Mouse (Mus musculus) heart, postnatal 10 days (tissue): ENCODE results near the gene Lrwd1. TPM values are rescaled to one million over a fixed set of nuclear protein-coding genes. Genes with fewer than 3 reads are reported as not detected.
A peak's percentile ranks its signal among the peaks of the same experiment; 100 is the strongest.
"Not testable (repeated sequence)": the region's sequence is repeated elsewhere in the genome, so short reads cannot be mapped to it uniquely, and the experiment has no call there.

Experiments used
- DNase-seq, 2 experiments: peaks; one replicate each; pipeline ENCODE4 v3.0.0; 2021
- intact Hi-C: fragments of 180-260 bp; cut with DNase I; formaldehyde crosslinking; loops from one replicate; pipeline ENCODE4 v1.15.1; 2025
- total RNA-seq, 2 experiments: library from RNA; stranded (reverse); gene quantifications; 2 replicates each; pipeline ENCODE4 v1.2.3; 2021

Gene Lrwd1
- total RNA-seq = 1 to 10 TPM; 7.0 to 7.7 TPM

DNA sequence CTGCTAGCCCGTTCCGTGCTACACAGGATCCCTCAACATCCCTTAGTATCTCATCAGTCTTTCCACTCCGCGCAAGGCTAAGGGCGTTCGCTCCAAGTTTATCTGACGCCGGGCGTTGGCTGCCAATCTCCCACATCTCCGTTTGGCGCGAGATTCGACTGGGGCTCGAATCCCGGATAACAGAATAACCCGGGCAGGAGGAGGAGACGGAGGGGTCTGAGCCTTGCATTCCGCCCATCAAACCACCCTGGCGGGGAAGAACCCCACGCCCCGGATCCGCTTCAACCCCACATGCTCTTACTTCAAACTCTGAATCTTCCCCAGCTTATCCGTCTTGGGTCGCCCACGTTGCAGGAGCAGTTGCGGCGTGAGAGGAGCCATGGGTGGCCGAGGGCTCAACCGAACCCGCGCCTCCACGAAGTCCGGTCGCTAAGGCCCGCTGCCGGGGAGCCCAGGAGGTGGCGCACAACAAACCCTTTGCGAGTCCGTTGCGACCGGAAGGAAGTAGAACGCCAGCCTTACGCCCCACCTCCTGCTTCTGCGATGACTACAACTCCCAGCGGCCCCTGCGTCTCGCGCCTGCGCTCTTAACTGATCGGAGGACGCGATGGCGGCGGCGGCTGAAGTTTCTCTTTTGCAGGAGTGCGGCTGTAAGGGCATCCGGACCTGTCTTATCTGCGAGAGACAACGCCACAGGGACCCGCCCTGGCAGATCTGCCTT, at the start of gene Lrwd1, which contains the start of gene Alkbh4:
TSS of gene Lrwd1 (minus strand) at position 504 of the 721 bp plus-strand sequence.
TSS of gene Alkbh4 (plus strand) at position 576 of the 721 bp plus-strand sequence.
- peak; percentile 98 for DNase-seq
- intact Hi-C loops = loop anchor here (1.0 kb wide), 2 partner anchors 18 to 51 kb away; no protein-coding TSS in a partner anchor

GRCm38 (mm10) chr5:136183766-136184165, 47.9 kb upstream of the Lrwd1 start:
- intact Hi-C loops = no loop called here
- DNase-seq = no peak

DNA sequence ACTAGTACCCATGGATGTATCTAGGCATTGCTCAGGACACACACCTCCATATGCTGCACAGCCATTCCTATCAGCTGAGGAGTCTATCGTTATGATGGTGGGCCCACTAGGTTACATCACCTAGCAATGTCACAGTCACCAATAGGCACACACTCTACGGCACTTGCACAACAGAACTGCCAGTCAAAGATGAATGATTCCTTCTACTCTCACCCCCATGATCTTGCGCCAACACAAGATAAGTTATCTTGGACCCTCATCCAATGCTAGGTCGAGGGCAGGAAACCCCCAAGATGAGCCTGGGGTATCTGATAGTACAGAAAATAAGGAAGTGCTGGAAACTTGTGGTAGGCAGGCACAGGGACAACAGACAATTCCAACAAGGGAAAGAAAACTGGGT, 47.0 kb upstream of the Lrwd1 start:
- intact Hi-C loops = no loop called here
- DNase-seq = no peak

GRCm38 (mm10) chr5:136182049-136182448, 46.2 kb upstream of the Lrwd1 start:
- intact Hi-C loops = no loop called here
- DNase-seq = no peak

DNA sequence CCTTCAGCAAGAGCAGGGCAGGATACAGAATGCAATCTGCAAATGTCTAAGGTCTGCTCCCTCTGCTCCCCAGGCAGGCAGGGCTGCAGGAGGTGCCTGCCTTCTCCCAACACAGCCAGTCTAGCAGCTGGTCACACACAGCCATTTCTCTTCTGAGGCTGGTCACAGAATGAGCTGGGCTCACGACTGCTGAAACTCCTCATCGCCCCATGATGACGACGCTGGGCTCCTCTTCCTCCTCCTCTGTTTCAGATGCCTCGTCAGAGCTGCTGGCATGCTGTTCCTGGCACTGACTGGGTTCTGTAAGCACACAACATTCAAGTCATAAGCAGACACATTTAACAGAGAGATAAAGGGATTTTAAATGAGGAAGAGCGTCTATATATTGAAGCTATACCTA, 45.3 kb upstream of the Lrwd1 start:
- intact Hi-C loops = no loop called here

GRCm38 (mm10) chr5:136179594-136179993, 43.7 kb upstream of the Lrwd1 start:
- intact Hi-C loops = no loop called here
- no peak for DNase-seq

More for the DNA sequence above, 45.3 kb upstream of the Lrwd1 start:
- no peak for DNase-seq

GRCm38 (mm10) chr5:136173606-136174463, 38.0 kb upstream of the Lrwd1 start:
- DNase-seq = peak in 1 of 2 experiments; percentile 27

GRCm38 (mm10) chr5:136172939-136173338, 37.1 kb upstream of the Lrwd1 start:
- intact Hi-C loops = no loop called here
- DNase-seq = no peak

More at GRCm38 (mm10) chr5:136173606-136174463, 38.0 kb upstream of the Lrwd1 start:
- intact Hi-C loops = no loop called here

GRCm38 (mm10) chr5:136171363-136172341, 35.8 kb upstream of the Lrwd1 start:
- intact Hi-C loops = no loop called here
- peak in 1 of 2 experiments; percentile 21 for DNase-seq

- intact Hi-C loops = no loop called here
- DNase-seq = peak; percentile 82
These were observed 34.9 kb upstream of the Lrwd1 start, which contains the start of gene Orai2 for GRCm38 (mm10) chr5:136170512-136171362. Gene Orai2 (minus strand): TSS chr5:136170713.

GRCm38 (mm10) chr5:136169626-136170511, 34.0 kb upstream of the Lrwd1 start:
- intact Hi-C loops = no loop called here
- peak; percentile 50 to 52 for DNase-seq

- intact Hi-C loops = no loop called here
- DNase-seq = no peak
These were observed 32.2 kb upstream of the Lrwd1 start for GRCm38 (mm10) chr5:136168071-136168470.

DNA sequence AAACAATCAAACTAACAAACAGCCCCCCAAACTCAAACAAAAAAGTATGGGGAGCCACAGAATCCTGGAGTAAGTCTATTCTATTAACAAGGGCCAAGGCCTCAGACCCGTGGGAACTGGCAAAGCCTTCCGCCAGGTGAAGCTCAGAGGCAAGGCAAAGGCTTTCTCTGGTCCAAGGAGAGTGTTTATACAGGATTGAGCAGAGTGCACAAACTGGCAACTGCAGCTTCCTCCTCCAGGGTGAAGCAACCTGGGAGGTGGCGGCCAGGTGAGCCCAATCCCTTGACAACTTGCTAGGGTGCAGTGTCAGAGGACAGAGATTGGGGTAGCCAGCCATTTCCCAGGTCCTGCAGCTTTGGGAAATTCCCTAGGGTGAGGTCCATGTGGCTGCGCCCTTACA, 31.4 kb upstream of the Lrwd1 start:
- DNase-seq = no peak
- intact Hi-C loops = no loop called here

DNA sequence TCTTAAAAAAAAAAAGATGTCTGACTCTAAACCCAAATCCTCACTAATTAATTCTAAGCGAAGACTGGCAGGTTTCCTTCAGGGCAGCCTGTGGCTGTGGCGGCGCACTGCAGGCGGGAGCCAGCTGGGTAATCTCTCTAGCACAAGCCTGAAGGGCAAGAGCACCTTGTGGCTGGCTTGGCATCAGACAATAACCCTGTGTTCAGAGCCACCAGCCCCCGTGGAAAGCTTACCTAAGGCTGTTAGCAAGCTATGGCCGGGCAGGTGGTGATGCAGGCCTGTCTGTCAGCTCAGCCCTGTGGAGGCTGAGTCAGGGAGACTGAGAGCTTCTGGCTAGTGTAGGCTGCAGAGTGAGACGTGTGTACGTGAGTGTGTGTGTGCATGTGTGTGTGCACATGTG, 29.4 kb upstream of the Lrwd1 start:
- intact Hi-C loops = no loop called here
- DNase-seq = no peak

GRCm38 (mm10) chr5:136163807-136164474, 28.1 kb upstream of the Lrwd1 start:
- DNase-seq = no peak
- intact Hi-C loops = no loop called here

DNA sequence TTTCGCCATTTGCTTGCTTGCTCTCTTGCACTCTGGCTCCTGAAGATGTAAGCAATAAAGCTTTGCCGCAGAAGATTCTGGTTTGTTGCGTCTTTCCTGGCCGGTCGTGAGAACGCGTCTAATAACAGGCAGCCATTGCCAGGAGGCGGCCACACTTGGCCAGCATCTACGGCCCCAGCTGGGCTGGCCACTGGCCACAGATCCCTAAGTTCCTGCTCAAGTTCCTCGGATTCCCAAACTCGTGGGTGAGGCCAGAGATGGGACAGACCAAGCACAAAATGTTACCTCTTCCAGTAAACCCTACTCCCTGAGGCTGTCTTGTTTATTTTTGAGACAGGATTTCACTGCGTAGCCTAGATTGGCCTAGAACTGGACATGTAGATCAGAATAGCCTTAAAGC, 24.2 kb upstream of the Lrwd1 start:
- DNase-seq = peak; percentile 82
- intact Hi-C loops = not testable (repeated sequence)

DNA sequence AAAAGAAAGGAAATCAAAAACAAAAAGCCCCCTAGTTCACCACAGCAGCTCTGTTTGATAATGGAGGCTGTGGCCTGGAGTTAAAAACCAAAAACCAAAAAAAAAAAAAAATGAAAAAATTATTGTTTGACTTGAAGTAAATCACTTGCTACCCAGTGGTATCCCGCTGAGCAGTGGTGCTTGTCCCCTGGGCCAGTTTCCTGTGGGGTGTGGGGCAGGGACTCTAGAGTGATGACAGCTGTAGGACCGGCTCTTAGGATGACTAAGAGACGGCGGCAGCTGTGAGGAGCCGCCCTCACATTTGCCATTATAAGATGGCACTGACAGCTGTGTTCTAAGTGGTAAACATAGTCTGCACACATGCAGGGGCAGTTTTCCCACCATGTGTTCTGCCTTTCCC, 19.5 kb upstream of the Lrwd1 start:
- peak in 1 of 2 experiments; percentile 50 for DNase-seq
- intact Hi-C loops = no loop called here

DNA sequence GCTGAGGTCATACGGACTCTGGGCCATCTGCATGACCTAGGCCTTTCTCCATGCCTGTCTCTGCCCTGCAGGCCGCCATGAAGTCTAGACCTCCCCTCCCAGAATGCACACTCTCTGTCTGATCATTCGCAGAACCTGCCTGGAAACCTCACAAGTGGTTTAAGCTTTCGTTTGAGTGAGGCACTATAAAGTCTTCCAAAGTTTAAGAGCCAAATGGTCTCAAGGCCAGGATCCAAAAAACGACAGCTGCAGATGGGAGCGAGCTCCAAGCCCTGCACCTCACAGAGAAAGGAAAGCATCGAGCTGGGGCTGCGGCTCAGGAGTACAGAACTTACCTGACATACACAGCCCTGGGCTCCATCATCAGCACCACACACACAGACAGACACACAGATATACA, 16.5 kb upstream of the Lrwd1 start:
- intact Hi-C loops = no loop called here
- DNase-seq = peak; percentile 67 to 70
